Mouse (Mus musculus): ENCODE measurements around the gene Bicra.
A peak's percentile ranks its signal among the peaks of the same experiment; 100 is the strongest.

Bicra gene

GRCm38 (mm10) chr7:16047338-16048146, at the start of gene Bicra:
Bicra (minus strand) TSS chr7:16047921.
- DNase-seq (ENCODE audit: low spot score in 2 of 2): peak; percentile 68 to 76

DNA sequence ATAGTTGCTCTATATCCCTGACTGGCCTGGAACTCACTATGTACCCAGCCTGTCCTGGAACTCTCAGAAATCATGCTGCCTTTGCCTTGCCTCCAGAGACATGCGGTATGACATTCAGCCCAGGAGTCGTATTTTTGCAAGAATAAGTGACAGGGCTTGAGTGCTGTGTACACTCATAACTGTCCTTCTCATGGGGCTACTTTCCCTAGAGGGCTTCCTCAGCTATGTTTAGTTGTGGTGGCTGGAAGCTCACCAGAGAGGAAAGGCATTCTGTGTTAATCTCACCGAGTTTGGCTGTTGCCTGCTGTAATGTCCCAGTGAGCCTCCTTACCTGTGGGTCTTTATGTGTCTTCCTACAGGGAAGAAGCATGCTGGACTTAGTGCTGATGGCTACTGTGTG, 46.9 kb upstream of the Bicra start:
- no peak for DNase-seq (ENCODE audit: low spot score in 2 of 2)

GRCm38 (mm10) chr7:16087587-16087986, 39.9 kb upstream of the Bicra start:
- DNase-seq (ENCODE audit: low spot score in 2 of 2): no peak

- no peak for DNase-seq (ENCODE audit: low spot score in 2 of 2)
These were observed 35.6 kb upstream of the Bicra start for GRCm38 (mm10) chr7:16083361-16083760.

GRCm38 (mm10) chr7:16080581-16080980, 32.9 kb upstream of the Bicra start:
- no peak for DNase-seq (ENCODE audit: low spot score in 2 of 2)

DNA sequence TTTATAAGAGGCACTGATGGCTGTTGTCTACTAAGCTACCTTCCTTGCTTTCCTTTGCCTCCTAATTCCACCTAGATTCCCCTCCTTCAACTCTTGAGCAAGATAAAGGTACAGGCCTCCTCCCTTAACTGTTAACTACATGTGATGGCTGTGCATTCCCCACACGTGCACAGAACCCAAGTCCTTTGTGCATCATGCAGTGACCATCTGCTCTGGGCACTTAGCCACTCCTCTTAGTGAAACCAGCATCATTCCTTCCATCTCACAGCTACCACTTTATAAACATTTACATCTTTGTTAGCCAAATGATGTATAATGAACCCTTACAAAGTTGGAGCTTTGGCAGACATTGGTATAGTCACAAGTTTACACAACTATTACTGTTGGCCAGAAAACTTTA, 32.2 kb upstream of the Bicra start:
- no peak for DNase-seq (ENCODE audit: low spot score in 2 of 2)

- no peak for DNase-seq (ENCODE audit: low spot score in 2 of 2)
These were observed 24.2 kb upstream of the Bicra start for GRCm38 (mm10) chr7:16071906-16072305.

DNA sequence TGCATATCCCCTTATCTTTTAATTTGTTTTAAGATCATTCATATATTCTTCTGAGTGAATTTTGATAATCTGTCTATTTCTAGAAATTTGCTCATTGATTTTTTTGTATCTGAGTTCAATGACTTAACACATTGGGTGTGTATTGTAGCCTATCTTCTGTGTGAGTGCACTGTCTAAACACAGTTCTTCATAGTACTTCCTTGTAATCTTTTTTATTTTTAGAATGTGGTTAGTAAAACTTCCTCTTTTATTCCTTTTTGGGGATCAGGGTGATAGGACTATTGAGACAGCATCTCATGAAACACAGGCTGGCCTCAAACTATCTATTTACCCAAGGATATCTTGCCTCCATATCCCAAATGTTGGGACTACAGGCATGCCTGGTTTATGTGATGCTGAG, 23.1 kb upstream of the Bicra start:
- no peak for DNase-seq (ENCODE audit: low spot score in 2 of 2)

GRCm38 (mm10) chr7:16063490-16063889, 15.8 kb upstream of the Bicra start:
- no peak for DNase-seq (ENCODE audit: low spot score in 2 of 2)

DNA sequence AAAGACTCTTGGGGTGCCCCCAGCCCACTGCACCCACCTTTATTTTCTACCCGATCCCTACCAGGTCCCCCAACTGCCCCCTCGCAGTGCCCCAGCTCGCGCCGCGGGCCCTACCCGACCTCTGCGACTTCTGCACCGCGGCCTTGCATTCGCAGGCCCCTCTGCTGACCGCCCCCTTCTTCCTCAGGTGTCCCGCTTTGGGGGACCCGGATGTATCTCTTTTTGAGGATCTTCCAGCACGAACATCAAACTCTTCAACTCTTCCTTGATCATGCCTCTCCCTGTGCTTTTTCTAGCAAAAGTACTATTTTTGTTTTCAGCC, 14.3 kb upstream of the Bicra start:
- DNase-seq (ENCODE audit: low spot score in 2 of 2): no peak

DNA sequence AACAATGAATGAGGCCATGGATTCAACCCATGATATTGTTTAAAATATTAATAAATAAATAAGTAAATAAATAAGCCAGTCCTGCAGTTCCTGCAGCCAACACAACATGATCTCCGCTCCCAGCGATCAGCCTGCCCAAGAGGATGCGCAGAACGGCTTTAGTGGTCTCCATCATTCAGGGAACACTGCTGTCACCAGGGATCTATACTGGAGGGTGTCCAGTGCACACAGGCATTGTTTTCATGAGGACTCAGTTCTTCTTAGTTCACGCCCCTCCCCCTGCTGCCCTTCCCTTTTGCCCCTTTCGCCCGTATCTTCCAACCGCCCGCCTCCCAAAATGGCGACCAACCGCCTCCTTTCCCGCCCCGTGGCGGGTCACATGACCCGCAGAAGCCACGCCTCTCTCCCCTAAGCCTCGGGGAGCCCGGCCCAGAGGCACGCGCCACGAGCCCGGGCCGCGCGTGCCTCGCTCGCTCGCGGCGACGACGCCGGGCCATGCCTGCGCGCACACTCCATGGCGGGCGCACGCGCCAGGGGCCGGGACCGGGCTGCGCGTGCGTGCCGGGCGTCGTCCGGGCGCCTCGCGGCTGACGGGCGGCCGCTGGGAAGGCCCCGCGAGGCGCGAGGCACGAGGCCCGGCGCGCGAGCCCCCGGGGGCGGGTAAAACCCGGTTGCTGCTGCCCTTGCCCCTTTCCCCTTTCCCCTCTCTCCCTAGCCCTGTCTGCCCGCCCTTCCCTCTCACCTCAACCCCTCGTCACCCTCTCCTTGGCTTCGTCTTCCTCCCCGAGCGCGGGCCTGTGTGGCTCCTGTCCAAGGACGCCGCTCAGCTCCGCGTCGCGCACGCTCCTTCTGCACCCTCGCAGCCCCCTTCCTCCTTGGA, 13.7 kb upstream of the Bicra start, which contains the start of gene Zfp541:
Gene Zfp541 (plus strand): TSS at position 596 of the 880 bp plus-strand sequence.
- DNase-seq (ENCODE audit: low spot score in 2 of 2): no peak

GRCm38 (mm10) chr7:16057136-16057534, 9.4 kb upstream of the Bicra start:
- no peak for DNase-seq (ENCODE audit: low spot score in 2 of 2)

GRCm38 (mm10) chr7:16056459-16057135, 8.9 kb upstream of the Bicra start:
- peak; percentile 30 to 38 for DNase-seq (ENCODE audit: low spot score in 2 of 2)

DNA sequence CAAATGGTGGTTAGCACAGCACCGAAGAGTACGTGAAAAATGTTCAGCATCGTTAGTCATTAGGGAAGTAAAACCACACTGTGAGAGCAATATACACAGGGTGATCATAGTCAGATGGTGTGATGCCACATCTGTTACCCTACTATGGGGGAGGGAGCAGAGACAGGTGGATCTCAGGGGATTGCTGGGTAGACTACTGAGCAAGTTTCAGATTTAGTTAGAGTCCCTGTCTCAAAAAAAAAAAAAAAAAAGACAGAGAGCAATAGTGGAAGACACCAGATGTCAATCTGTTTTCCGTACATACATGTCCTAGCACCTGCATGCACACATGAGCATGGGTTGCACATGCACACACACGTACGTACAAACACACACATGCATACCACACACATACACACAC, 7.9 kb upstream of the Bicra start:
- DNase-seq (ENCODE audit: low spot score in 2 of 2): no peak

DNA sequence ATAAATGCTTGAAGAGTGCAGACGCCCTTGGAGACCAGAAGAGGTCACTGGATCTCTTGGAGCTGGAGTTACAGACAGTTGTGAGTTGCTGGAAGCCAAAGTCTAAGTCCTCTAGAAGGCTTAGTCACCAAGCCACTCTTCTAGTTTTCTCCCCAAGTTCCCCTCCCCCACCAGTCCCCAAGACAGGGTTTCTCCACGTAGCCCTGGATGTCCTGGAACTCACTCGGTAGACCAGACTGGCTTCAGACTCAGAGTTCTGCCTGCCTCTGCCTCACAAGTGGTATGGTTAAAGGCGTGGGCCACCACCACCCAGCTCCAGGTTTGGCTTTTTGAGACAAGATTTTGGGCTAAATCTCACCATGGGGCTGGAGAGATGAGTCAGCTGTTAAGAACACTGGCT, 7.2 kb upstream of the Bicra start:
- DNase-seq (ENCODE audit: low spot score in 2 of 2): no peak

GRCm38 (mm10) chr7:16053105-16053504, 5.4 kb upstream of the Bicra start:
- no peak for DNase-seq (ENCODE audit: low spot score in 2 of 2)

GRCm38 (mm10) chr7:16052684-16053083, 5.0 kb upstream of the Bicra start:
- peak; percentile 83 to 89 for DNase-seq (ENCODE audit: low spot score in 2 of 2)

DNA sequence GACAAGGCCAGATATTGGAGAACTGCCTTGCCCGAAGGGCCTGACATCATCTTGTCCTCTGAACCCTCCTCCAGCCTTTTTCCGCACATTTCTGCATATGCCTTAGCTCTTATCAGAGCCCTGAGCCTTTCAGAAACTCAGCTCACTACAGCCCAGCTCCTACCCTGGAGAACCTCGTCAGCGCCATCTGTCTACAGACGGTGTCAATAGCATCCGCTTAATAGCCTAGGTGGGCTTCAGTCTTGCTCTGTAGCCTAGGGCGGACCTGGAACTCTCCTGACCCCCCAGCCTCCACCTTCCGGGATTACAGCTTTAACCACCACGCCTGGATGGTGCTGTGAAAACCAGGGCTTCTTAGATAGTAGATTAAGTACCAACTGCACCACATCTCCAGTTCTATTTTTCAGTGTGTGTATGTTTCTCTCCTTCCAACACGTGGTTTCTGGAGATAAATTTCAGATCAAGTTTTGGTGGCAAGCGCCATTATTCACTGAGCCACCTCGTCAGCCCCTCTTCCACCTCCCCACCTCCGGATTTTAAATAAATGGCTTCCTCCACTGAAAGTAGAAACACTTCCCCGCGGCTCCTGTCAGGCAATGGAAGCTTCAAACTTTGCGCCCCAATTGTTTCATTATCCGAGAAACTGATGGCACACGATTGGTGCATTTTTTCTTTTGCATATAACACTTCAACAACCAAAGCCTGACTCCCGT, 4.3 kb upstream of the Bicra start:
- peak; percentile 50 to 56 for DNase-seq (ENCODE audit: low spot score in 2 of 2)

DNA sequence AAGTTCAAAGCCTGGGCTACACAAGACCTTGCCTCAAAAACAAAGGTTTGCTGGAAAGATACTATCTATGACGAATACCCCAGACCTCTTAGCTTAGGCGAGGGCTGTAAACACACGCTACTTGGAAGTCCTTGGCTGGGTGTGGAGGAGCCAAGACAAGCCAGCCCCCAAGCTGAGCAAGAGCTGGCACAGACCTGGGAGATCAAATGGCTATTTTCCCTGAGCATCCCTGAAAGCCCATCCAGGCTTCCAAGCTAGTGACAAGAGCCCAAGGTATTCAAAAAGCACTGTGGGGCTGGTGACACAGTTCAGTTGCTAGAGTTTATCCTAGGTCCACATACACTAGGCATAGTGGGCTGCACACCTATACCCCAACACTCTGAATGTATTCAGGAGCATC, 2.9 kb upstream of the Bicra start:
- no peak for DNase-seq (ENCODE audit: low spot score in 2 of 2)

DNA sequence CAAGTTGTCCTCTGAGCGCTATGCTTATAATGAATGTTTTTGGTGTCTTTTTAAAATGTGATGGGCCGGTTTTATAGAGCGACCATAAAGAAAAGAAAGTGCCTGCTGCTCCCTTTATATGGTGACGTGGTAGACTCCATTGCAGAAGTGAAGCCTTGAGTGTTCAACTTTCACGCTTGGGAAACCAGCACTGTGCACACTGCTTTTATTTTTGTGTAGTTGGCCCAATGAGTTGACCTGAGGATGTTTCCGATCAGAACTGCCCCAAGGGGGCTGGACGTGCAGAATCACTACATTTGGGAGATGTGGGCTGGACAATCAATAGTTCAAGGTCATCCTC, 1.8 kb upstream of the Bicra start:
- no peak for DNase-seq (ENCODE audit: low spot score in 2 of 2)

DNA sequence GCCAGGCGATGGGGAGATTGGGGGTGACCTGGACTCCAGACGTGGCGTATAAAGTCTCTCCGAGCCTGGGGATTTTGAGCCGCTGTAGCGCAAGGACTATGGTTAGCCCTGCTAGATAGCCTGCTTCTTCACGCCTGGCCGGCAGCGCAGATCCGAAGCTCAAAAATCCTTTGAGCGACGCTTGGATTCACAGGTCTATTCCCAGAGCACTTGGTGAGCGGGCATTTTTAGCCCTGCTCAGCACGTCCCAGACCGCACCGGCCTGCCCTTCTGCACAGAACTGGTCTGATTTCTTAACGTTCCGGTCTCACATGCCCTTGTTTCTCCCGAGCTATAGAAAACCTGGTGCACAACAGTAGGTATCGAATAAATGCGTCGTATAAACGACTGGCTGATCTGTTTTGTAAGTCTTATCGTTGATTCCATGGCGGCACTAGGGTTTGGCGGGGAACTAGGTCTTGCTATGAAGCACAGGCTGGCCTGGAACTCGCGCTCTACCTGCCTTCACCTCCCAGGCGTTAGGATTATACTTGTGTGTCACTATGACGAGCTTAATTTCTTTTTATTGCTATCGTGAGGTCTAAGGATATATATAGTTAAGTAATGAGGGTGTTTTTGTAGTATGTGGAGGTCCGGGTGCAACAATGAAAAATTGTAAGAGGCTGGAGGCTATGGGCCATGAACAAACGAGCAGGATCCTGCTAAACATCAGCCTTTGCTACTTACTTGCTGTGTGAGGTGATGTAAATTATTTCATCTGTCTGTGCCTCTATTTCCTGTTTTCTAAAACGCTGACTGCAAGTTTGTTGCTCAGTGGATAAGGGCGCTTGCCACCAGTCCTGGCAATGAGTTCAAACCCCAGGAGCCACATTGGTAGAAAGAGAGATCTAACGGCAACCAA, 1.2 kb upstream of the Bicra start:
- no peak for DNase-seq (ENCODE audit: low spot score in 2 of 2)

Data from right cerebral cortex, postnatal 36 days (tissue).